Mouse (Mus musculus) left cerebral cortex, adult 9 months (tissue): ENCODE data around the gene Esp4.
"Not testable (repeated sequence)": the region's sequence is repeated elsewhere in the genome, so short reads cannot be mapped to it uniquely, and the experiment has no call there.

Experiments used
- DNase-seq, 2 experiments: peaks; one replicate each; pipeline ENCODE4 v3.0.0; 2022; ENCODE audit warnings: low spot score in 2 of 2

Gene Esp4

GRCm38 (mm10) chr17:40598294-40598693, at the start of gene Esp4:
Esp4 (plus strand) TSS chr17:40598594.
- no peak for DNase-seq

GRCm38 (mm10) chr17:40553470-40553869, 44.9 kb upstream of the Esp4 start:
- no peak for DNase-seq

GRCm38 (mm10) chr17:40561207-40561606, 37.2 kb upstream of the Esp4 start, which contains the start of gene Esp6:
Esp6 (plus strand) TSS chr17:40561507.
- no peak for DNase-seq

- not testable (repeated sequence) for DNase-seq
Observed at GRCm38 (mm10) chr17:40583906-40584305, 14.5 kb upstream of the Esp4 start.

- DNase-seq: no peak
Observed at GRCm38 (mm10) chr17:40591297-40591696, 7.1 kb upstream of the Esp4 start.

- not testable (repeated sequence) for DNase-seq
Observed at GRCm38 (mm10) chr17:40631775-40632174, 33.4 kb downstream of the Esp4 start, which contains the start of gene Esp3. Esp3 (plus strand) TSS chr17:40632075.
